Mouse (Mus musculus) gastrocnemius, adult 2 months (tissue): ENCODE data around the gene Vmn2r111. TPM values are rescaled to one million over a fixed set of nuclear protein-coding genes. Genes with fewer than 3 reads are reported as not detected.
"Not testable (repeated sequence)": the region's sequence is repeated elsewhere in the genome, so short reads cannot be mapped to it uniquely, and the experiment has no call there.

Source experiments
- DNase-seq: peaks from one replicate; pipeline ENCODE4 v3.0.0; 2022
- H3K27ac ChIP-seq: fragments of 200-600 bp; 2 replicates; pipeline ENCODE4 v1.8.1; 2022; ENCODE audit warnings: mild to moderate bottlenecking
- H3K4me3 ChIP-seq: fragments of 200-600 bp; 2 replicates; pipeline ENCODE4 v1.8.1; 2022; ENCODE audit warnings: mild to moderate bottlenecking, moderate library complexity
- CTCF ChIP-seq: fragments of 200-600 bp; IDR thresholded peaks from 2 replicates; pipeline ENCODE4 v1.8.1; 2022; ENCODE audit warnings: antibody characterized with exemption, mild to moderate bottlenecking, moderate library complexity
- intact Hi-C: fragments of 180-260 bp; cut with DNase I; formaldehyde crosslinking; loops from one replicate; pipeline ENCODE4 v1.15.1; 2025
- long read RNA-seq, 2 experiments: library from polyadenylated mRNA; stranded (forward); transcript quantifications; one replicate each; pipeline ENCODE4 v2.0.0; 2021
- total RNA-seq, 2 experiments: library from RNA; stranded (reverse); gene quantifications; 2 replicates each; pipeline ENCODE4 v1.2.3; 2021

Gene Vmn2r111
- not detected for total RNA-seq
- long read RNA-seq, experiment 1 = 0 reads
- long read RNA-seq, experiment 2 = 0 reads

DNA sequence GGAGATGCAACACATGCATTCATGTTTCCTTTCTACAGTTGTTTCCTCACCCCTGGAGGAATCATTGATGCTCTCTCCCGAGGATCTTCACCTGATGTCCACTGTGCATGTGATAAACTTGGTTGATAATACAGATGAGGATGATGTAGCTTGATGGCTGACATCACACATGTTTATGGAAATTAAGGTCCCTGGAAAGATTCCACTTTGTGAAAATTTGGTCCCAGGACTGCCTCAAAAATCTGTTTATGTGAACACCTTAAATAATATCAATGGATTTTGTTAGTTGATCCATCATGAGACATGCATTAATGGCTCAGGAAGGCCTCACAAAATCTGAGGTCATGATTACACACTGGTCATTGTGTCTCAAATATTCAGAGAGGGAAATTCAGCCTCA, at the start of gene Vmn2r111:
Vmn2r111 (minus strand) TSS at position 101 of the 400 bp plus-strand sequence.
- DNase-seq, H3K4me3 ChIP-seq, intact Hi-C loops, H3K27ac ChIP-seq: not testable (repeated sequence)

- H3K4me3 ChIP-seq, intact Hi-C loops, DNase-seq, H3K27ac ChIP-seq: not testable (repeated sequence)
Measured at GRCm38 (mm10) chr17:22600651-22601050, 27.4 kb upstream of the Vmn2r111 start, which contains the start of gene Vmn2r112. TSS of gene Vmn2r112 (plus strand) at chr17:22600951.

GRCm38 (mm10) chr17:22520467-22520866, 52.8 kb downstream of the Vmn2r111 start:
- DNase-seq, H3K27ac ChIP-seq, H3K4me3 ChIP-seq, intact Hi-C loops: not testable (repeated sequence)

DNA sequence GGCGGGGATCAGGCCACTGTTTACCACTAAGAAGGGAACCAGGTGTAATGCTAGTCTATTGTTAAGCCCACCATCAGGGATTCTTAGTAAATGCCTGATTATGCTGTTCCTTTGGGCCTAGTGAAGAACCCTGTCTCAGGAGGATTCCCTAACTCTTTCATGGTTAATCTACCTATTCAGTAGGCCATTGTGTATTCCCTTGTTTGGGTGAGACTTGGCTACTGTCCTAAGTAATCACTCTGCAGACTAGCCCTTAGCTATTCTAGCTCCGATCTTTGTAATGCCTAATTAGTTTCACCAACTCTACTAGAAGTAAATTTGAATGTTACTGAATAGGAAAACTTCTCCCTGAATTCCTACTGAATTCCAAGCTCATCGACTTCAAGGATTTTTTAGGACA, 53.2 kb downstream of the Vmn2r111 start:
- intact Hi-C loops, H3K4me3 ChIP-seq, DNase-seq, H3K27ac ChIP-seq: not testable (repeated sequence)

- DNase-seq = no peak
- no peak overlapping the region for H3K27ac ChIP-seq
- intact Hi-C loops = no loop called here
- no peak for TF ChIP-seq CTCF
- H3K4me3 ChIP-seq = no peak overlapping the region
Measured at GRCm38 (mm10) chr17:22497120-22497519, 76.2 kb downstream of the Vmn2r111 start.

Other genes starting within 250 kb of the Vmn2r111 start
- gene Zfp944, start 212.1 kb downstream of the Vmn2r111 start, total RNA-seq = 1 to 10 TPM; 4.3 to 5.6 TPM
- 1 to 10 TPM; 8.4 to 8.6 TPM for gene Zfp758, start 212.0 kb downstream of the Vmn2r111 start, total RNA-seq
- gene Zfp946, start 149.3 kb downstream of the Vmn2r111 start, total RNA-seq = 1 to 10 TPM; 4.3 to 4.5 TPM
- not detected for gene Vmn2r112, start 27.5 kb upstream of the Vmn2r111 start, total RNA-seq